Mouse (Mus musculus): ENCODE measurements at regions not wholly inside any gene's neighbourhood (a gene's known extent, or its start where the extent isn't known, plus 50 kb on each side); places are given as distances from the start of the nearest gene placed in this dataset.

DNA sequence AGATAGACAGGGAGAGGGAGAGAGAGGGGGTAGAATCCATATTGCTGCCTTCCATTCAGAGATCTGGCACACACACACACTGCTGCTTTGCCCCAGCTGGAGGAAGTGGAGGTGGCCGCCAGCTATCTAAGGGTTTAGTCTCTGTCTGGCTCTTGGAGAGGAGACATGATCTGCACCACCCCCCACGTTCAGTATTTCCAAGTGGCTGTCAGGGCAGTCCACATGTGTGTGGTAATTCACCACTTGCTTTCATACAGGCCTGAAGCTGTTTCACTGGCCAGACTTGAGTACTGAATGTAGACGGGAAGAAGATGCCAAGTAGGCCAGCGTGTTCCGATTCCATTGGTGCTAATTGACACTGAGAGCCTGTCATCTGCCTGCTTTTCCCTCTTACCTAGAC, 501.0 kb upstream of the Gm765 start:
- no peaks in the 10 kb centered on the region for H3K27me3 ChIP-seq (ENCODE audit: control insufficient read depth, insufficient read depth, low read length)
- peaks cover 5% of the 10 kb centered on the region for H3K4me1 ChIP-seq (replicated peaks; ENCODE audit: control insufficient read depth, insufficient read depth, low read length)
- H3K4me3 ChIP-seq (ENCODE audit: control insufficient read depth, insufficient read depth, low read length) = no peak overlapping the region
- no peak for TF ChIP-seq POLR2A (IDR thresholded peaks at IDR 0.05; ENCODE audit: control insufficient read depth, extremely low read depth, insufficient read depth, low read length, poor library complexity)
- TF ChIP-seq CTCF (IDR thresholded peaks at IDR 0.05; ENCODE audit: borderline replicate concordance, control insufficient read depth, extremely low read depth, insufficient read depth, low read length, poor library complexity) = no peak
- WGBS = 59% methylated on average over 5 of the region's 5 CpGs
- DNase-seq = peak; percentile 20
- H3K27ac ChIP-seq (ENCODE audit: control insufficient read depth, insufficient read depth, low read length) = no peak overlapping the region
- H3K36me3 ChIP-seq (ENCODE audit: control insufficient read depth, insufficient read depth, low read length) = no peaks in the 10 kb centered on the region

DNA sequence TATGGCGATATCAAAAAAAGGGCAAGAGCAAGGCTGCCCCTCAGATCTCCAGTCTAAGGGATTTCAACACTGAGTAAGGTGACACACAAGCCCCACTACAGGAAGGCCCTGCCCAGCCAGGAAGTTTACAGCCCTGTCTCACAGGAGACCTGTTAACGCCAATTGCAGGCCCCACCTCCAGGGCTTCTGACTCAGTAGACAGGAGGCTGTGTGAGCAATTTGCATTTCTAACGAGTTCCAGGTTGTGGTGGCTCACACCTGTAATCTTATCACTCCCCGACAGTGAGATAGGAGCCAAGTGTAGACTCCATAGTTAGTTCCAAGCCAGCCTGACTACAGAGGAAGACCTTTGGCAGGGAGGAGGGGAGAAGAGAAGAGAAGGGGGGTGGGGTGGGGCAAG, 500.4 kb upstream of the Gm765 start:
- H3K4me3 ChIP-seq (ENCODE audit: control insufficient read depth, insufficient read depth, low read length) = no peak overlapping the region
- no peaks in the 10 kb centered on the region for H3K27me3 ChIP-seq (ENCODE audit: control insufficient read depth, insufficient read depth, low read length)
- H3K36me3 ChIP-seq (ENCODE audit: control insufficient read depth, insufficient read depth, low read length) = no peaks in the 10 kb centered on the region
- H3K4me1 ChIP-seq (replicated peaks; ENCODE audit: control insufficient read depth, insufficient read depth, low read length) = peaks cover 5% of the 10 kb centered on the region
- peak overlapping the region; percentile 65; the same call in 1 of the 2 replicates for H3K27ac ChIP-seq (ENCODE audit: control insufficient read depth, insufficient read depth, low read length)
- TF ChIP-seq CTCF (IDR thresholded peaks at IDR 0.05; ENCODE audit: borderline replicate concordance, control insufficient read depth, extremely low read depth, insufficient read depth, low read length, poor library complexity) = no peak
- no peak for TF ChIP-seq POLR2A (IDR thresholded peaks at IDR 0.05; ENCODE audit: control insufficient read depth, extremely low read depth, insufficient read depth, low read length, poor library complexity)
- DNase-seq = peak; percentile 51
- WGBS = 42% methylated on average over 4 of the region's 4 CpGs

- DNase-seq = no peak
- Histone ChIP-seq H3K27me3 (ENCODE audit: control insufficient read depth, insufficient read depth, low read length) (no peaks in the 10 kb centered on the region), H3K4me3 (ENCODE audit: control insufficient read depth, insufficient read depth, low read length) (no peak overlapping the region), H3K36me3 (ENCODE audit: control insufficient read depth, insufficient read depth, low read length) (no peaks in the 10 kb centered on the region), H3K4me1 (replicated peaks; ENCODE audit: control insufficient read depth, insufficient read depth, low read length) (peaks cover 2% of the 10 kb centered on the region; the same call in 1 of the 2 replicates), H3K27ac (ENCODE audit: control insufficient read depth, insufficient read depth, low read length) (no peak overlapping the region)
- 56% methylated on average over 7 of the region's 7 CpGs for WGBS
- no peak for TF ChIP-seq CTCF (IDR thresholded peaks at IDR 0.05; ENCODE audit: borderline replicate concordance, control insufficient read depth, extremely low read depth, insufficient read depth, low read length, poor library complexity)
- no peak for TF ChIP-seq POLR2A (IDR thresholded peaks at IDR 0.05; ENCODE audit: control insufficient read depth, extremely low read depth, insufficient read depth, low read length, poor library complexity)
Observed at GRCm38 (mm10) chr6:98833922-98834321, 491.4 kb upstream of the Gm765 start.

- 92% methylated on average over 4 of the region's 4 CpGs for WGBS
- DNase-seq = no peak
- no peak for TF ChIP-seq POLR2A (IDR thresholded peaks at IDR 0.05; ENCODE audit: control insufficient read depth, extremely low read depth, insufficient read depth, low read length, poor library complexity)
- no peak for TF ChIP-seq CTCF (IDR thresholded peaks at IDR 0.05; ENCODE audit: borderline replicate concordance, control insufficient read depth, extremely low read depth, insufficient read depth, low read length, poor library complexity)
- Histone ChIP-seq H3K4me1 (replicated peaks; ENCODE audit: control insufficient read depth, insufficient read depth, low read length) (peaks cover 2% of the 10 kb centered on the region; the same call in 1 of the 2 replicates), H3K4me3 (ENCODE audit: control insufficient read depth, insufficient read depth, low read length) (no peak overlapping the region), H3K36me3 (ENCODE audit: control insufficient read depth, insufficient read depth, low read length) (no peaks in the 10 kb centered on the region), H3K27ac (ENCODE audit: control insufficient read depth, insufficient read depth, low read length) (no peak overlapping the region), H3K27me3 (ENCODE audit: control insufficient read depth, insufficient read depth, low read length) (no peaks in the 10 kb centered on the region)
Observed at GRCm38 (mm10) chr6:98830191-98830590, 487.6 kb upstream of the Gm765 start.

DNA sequence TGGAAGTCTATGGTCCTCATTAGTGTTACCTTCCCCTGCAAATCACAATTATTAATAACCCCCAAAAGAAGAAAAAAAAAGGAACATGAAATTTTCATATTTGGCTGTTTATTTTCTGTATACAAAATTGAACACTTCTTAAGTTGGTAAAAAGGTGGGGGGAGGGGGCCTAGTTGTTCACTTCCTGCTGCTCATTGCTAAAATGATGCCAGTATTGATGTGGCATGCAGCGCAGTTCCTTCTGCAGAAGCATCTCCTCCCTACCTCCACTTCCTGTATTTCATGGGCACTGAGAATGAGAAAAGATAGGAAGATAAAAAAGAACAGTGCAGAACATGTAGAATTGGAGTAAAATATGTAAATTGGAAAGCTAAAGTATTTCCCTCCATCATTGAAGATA, 465.5 kb upstream of the Gm765 start:
- Histone ChIP-seq H3K4me1 (replicated peaks; ENCODE audit: control insufficient read depth, insufficient read depth, low read length) (peaks cover 3% of the 10 kb centered on the region), H3K36me3 (ENCODE audit: control insufficient read depth, insufficient read depth, low read length) (no peaks in the 10 kb centered on the region), H3K27me3 (ENCODE audit: control insufficient read depth, insufficient read depth, low read length) (no peaks in the 10 kb centered on the region), H3K27ac (ENCODE audit: control insufficient read depth, insufficient read depth, low read length) (no peak overlapping the region), H3K4me3 (ENCODE audit: control insufficient read depth, insufficient read depth, low read length) (no peak overlapping the region)
- peak; percentile 29 for DNase-seq
- TF ChIP-seq POLR2A (IDR thresholded peaks at IDR 0.05; ENCODE audit: control insufficient read depth, extremely low read depth, insufficient read depth, low read length, poor library complexity) = no peak
- no peak for TF ChIP-seq CTCF (IDR thresholded peaks at IDR 0.05; ENCODE audit: borderline replicate concordance, control insufficient read depth, extremely low read depth, insufficient read depth, low read length, poor library complexity)
- WGBS = 19% methylated on average over 1 of the region's 1 CpGs

DNA sequence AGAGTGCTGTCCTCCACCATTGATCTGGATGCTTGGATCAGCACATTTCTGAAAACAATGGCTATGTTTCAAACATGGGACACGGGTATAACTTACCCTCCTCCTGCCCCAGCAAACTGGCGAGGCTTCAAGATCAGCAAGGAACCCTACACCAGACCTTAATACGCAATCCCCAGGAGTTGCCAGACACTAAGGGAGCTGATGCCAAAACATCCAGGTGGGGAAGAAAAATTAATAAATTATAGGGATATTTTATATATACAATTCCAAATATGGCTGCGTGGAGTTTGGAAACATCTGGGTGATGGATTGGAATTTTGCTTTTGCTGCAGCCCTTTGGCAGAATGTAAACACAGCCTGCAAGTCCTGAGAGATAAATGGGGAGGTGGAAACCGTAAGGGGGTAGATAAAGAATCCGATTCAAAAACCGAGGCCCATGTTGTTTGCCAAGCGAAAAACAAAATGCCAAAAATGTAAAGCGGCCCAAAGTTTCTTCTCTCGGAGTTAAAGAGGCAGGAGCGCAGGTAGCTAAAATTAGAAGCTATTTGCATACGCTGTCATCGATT, 460.9 kb upstream of the Gm765 start:
- H3K4me3 ChIP-seq (ENCODE audit: control insufficient read depth, insufficient read depth, low read length) = no peak overlapping the region
- 95% methylated on average over 13 of the region's 13 CpGs for WGBS

GRCm38 (mm10) chr6:98801061-98801460, 458.5 kb upstream of the Gm765 start:
- H3K27me3 ChIP-seq (ENCODE audit: control insufficient read depth, insufficient read depth, low read length) = no peaks in the 10 kb centered on the region
- no peak overlapping the region for H3K27ac ChIP-seq (ENCODE audit: control insufficient read depth, insufficient read depth, low read length)
- 84% methylated on average over 4 of the region's 4 CpGs for WGBS
- no peak for DNase-seq
- H3K36me3 ChIP-seq (ENCODE audit: control insufficient read depth, insufficient read depth, low read length) = no peaks in the 10 kb centered on the region
- H3K4me1 ChIP-seq (replicated peaks; ENCODE audit: control insufficient read depth, insufficient read depth, low read length) = no peaks in the 10 kb centered on the region
- TF ChIP-seq CTCF (IDR thresholded peaks at IDR 0.05; ENCODE audit: borderline replicate concordance, control insufficient read depth, extremely low read depth, insufficient read depth, low read length, poor library complexity) (no peak), POLR2A (IDR thresholded peaks at IDR 0.05; ENCODE audit: control insufficient read depth, extremely low read depth, insufficient read depth, low read length, poor library complexity) (no peak)
- no peak overlapping the region for H3K4me3 ChIP-seq (ENCODE audit: control insufficient read depth, insufficient read depth, low read length)

More for the DNA sequence above, 460.9 kb upstream of the Gm765 start:
- H3K4me1 ChIP-seq (replicated peaks; ENCODE audit: control insufficient read depth, insufficient read depth, low read length) = peaks cover 3% of the 10 kb centered on the region
- no peaks in the 10 kb centered on the region for H3K27me3 ChIP-seq (ENCODE audit: control insufficient read depth, insufficient read depth, low read length)
- no peak overlapping the region for H3K27ac ChIP-seq (ENCODE audit: control insufficient read depth, insufficient read depth, low read length)
- DNase-seq = no peak
- no peaks in the 10 kb centered on the region for H3K36me3 ChIP-seq (ENCODE audit: control insufficient read depth, insufficient read depth, low read length)
- no peak for TF ChIP-seq CTCF (IDR thresholded peaks at IDR 0.05; ENCODE audit: borderline replicate concordance, control insufficient read depth, extremely low read depth, insufficient read depth, low read length, poor library complexity)
- TF ChIP-seq POLR2A (IDR thresholded peaks at IDR 0.05; ENCODE audit: control insufficient read depth, extremely low read depth, insufficient read depth, low read length, poor library complexity) = no peak

Measured in thymus, adult 2 months (tissue).